Mouse (Mus musculus) ES-E14 (cell line): ENCODE measurements at regions not wholly inside any gene's neighbourhood (a gene's known extent, or its start where the extent isn't known, plus 50 kb on each side); places are given as distances from the start of the nearest gene placed in this dataset.

Experiments used
- DNase-seq: peaks from one replicate; pipeline ENCODE4 v3.0.0-alpha.2; 2013; ENCODE audit warnings: low read depth, low spot score
- H3K27ac ChIP-seq: 2 replicates; pipeline ENCODE4 v1.5.1; 2012; ENCODE audit warnings: low read depth, mild to moderate bottlenecking, low read length, moderate library complexity, mixed read lengths; ENCODE audit not compliant: poor library complexity, insufficient read depth, severe bottlenecking
- H3K36me3 ChIP-seq: 2 replicates; pipeline ENCODE4 v1.6.1; 2012; ENCODE audit warnings: mild to moderate bottlenecking, low read length, moderate library complexity, mixed read lengths; ENCODE audit not compliant: control insufficient read depth, poor library complexity, insufficient read depth, severe bottlenecking
- H3K4me1 ChIP-seq, 2 experiments: fragments of 150-350 bp in 1 of 2; sonication (generic) in 1 of 2; 2 replicates each; pipeline ENCODE4 v1.6.1; 2012; ENCODE audit warnings: low read length in 2 of 2, mild to moderate bottlenecking in 1 of 2, mixed read lengths in 1 of 2; ENCODE audit not compliant: control insufficient read depth in 2 of 2, insufficient read depth in 2 of 2, poor library complexity in 1 of 2
- H3K4me3 ChIP-seq, 2 experiments: fragments of 150-350 bp in 1 of 2; sonication (generic) in 1 of 2; 2 replicates each; pipeline ENCODE4 v1.5.1; 2012; ENCODE audit warnings: low read length in 2 of 2, low read depth in 1 of 2, mild to moderate bottlenecking in 1 of 2, mixed read lengths in 1 of 2; ENCODE audit not compliant: insufficient read depth in 1 of 2, poor library complexity in 1 of 2, severe bottlenecking in 1 of 2
- H3K9ac ChIP-seq: 2 replicates; pipeline ENCODE4 v1.6.1; 2012; ENCODE audit warnings: low read depth, mild to moderate bottlenecking, low read length, mixed read lengths; ENCODE audit not compliant: poor library complexity, insufficient read depth, severe bottlenecking
- H3K9me3 ChIP-seq: fragments of 150-350 bp; sonication (generic); 2 replicates; pipeline ENCODE4 v1.6.1; 2012; ENCODE audit warnings: low read depth, mild to moderate bottlenecking, low read length; ENCODE audit not compliant: control insufficient read depth, insufficient read depth
- CHD2 ChIP-seq: IDR thresholded peaks from 2 replicates; pipeline ENCODE4 v1.6.1; 2014; ENCODE audit warnings: mild to moderate bottlenecking, low read depth, low read length, inconsistent platforms
- HCFC1 ChIP-seq: IDR thresholded peaks from 2 replicates; pipeline ENCODE4 v1.6.1; 2012; ENCODE audit warnings: low read length, inconsistent platforms, borderline replicate concordance; ENCODE audit not compliant: insufficient read depth
- MAFK ChIP-seq: IDR thresholded peaks from 2 replicates; pipeline ENCODE4 v1.6.1; 2014; ENCODE audit warnings: mild to moderate bottlenecking, low read depth, low read length, inconsistent platforms; ENCODE audit not compliant: insufficient read depth
- ZC3H11A ChIP-seq: IDR thresholded peaks from 2 replicates; pipeline ENCODE4 v1.6.1; 2012; ENCODE audit warnings: low read depth, mild to moderate bottlenecking, inconsistent platforms, low read length, borderline replicate concordance
- ZNF384 ChIP-seq: IDR thresholded peaks from 2 replicates; pipeline ENCODE4 v1.6.1; 2012; ENCODE audit warnings: low read depth, low read length, inconsistent platforms
- in situ Hi-C, 2 experiments: fragments of 600-800 bp; cut with MboI; formaldehyde crosslinking; loops; one replicate each; pipeline ENCODE4 v1.15.1; 2025; ENCODE audit warnings: low sequenced_read_pairs in 2 of 2, inconsistent platforms in 1 of 2; ENCODE audit not compliant: unreplicated experiment in 2 of 2

DNA sequence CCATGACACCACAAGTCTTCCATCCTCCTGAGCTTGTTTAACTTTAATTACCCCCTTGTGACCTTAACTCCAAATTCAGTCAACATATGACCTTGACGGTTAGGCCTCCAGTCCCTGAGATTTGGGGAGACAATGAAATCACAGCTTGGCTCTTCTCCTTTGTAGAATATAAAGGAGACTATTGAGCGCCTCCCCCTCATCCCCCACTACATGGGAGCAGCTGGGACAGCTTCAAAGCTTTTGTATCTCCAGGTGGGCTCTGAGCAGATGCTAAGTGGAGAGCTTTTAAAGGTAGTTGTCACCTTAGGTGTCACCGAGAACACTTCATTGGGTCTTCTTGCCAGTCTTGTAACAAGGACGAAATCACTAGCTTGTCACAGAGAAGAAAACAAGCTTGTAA, 82.7 kb upstream of the Bod1 start:
- no peak for DNase-seq
- no peak overlapping the region for H3K4me3 ChIP-seq
- in situ Hi-C loops: no loop called here
- no peak overlapping the region for H3K27ac ChIP-seq
- H3K36me3 ChIP-seq: no peaks in the 10 kb centered on the region
- H3K9me3 ChIP-seq: no peaks in the 10 kb centered on the region
- H3K4me1 ChIP-seq: peaks cover 0 to 5% of the 10 kb centered on the region in 2 experiments; a peak in 3 of 4 replicates
- TF ChIP-seq HCFC1 (no peak), MAFK (no peak), ZC3H11A (no peak), ZNF384 (no peak), CHD2 (no peak)
- no peak overlapping the region for H3K9ac ChIP-seq

DNA sequence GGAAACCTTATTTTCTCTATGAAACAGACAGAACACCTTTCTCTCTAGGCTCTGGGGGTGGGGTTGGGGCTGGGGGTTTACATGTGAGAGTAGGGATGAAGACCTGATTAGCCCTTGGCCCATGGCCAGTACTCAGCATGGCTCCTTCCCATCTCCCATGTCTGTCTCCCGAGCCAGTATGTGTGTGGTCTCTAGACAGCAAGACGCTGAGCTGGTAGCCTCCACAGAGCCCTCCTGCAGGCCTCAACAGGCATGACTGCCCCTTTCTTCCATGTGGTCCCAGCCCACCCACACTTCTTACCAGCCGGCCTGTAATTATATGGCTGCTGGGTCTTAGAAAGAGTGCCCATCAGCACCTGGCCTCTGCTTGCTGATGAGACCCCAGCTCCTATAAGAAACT, 84.2 kb upstream of the Bod1 start:
- in situ Hi-C loops: no loop called here
- Histone ChIP-seq H3K9me3 (no peaks in the 10 kb centered on the region), H3K9ac (no peak overlapping the region), H3K36me3 (no peaks in the 10 kb centered on the region), H3K4me1 (peaks cover 0 to 5% of the 10 kb centered on the region in 2 experiments; a peak in 3 of 4 replicates), H3K27ac (no peak overlapping the region), H3K4me3 (no peak overlapping the region)
- TF ChIP-seq ZNF384 (no peak), CHD2 (no peak), ZC3H11A (no peak), HCFC1 (no peak), MAFK (no peak)
- no peak for DNase-seq

DNA sequence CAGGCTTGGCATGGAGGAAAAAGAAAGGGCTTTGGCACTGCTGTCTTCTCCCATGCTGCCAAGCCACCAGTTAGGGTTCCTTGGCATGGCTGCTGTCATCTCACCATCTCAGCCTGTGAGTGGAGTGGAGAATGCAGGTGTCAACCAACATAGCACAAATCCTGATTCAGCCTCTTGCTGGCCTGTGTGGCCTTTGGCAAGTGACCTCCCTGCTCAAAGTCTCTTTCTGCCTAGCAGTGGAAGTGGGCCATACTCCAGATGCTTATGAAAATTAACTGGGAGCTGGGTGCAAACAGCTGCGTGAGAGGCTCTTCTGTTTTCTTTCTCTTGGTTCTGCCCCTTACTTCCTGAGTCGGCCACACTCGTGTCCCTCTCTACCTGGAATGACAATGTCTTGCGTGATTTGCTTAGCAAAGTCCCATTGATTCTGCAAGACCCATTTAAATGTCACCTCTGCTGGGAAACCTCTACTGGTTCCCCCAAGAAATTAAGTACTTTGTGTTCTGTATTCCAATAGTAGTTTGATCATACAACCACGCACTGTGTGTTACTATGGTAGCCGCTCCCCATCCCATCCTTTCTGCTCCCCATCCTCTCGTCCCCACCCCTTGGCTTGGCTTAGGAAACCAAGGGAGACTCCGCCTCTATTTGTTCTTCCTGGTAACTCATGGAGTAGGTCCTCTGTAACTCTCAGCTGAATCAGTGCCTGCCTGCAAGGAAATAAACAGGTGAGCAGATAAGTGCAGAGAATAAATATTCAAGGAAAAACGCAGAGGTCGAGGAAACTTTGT, 84.9 kb upstream of the Bod1 start:
- Histone ChIP-seq H3K4me1 (peaks cover 0 to 5% of the 10 kb centered on the region in 2 experiments; a peak in 2 of 4 replicates), H3K36me3 (no peaks in the 10 kb centered on the region), H3K9me3 (no peaks in the 10 kb centered on the region), H3K9ac (no peak overlapping the region), H3K27ac (no peak overlapping the region), H3K4me3 (no peak overlapping the region)
- in situ Hi-C loops: no loop called here
- no peak for DNase-seq
- TF ChIP-seq MAFK: no peak
- TF ChIP-seq CHD2: no peak

DNA sequence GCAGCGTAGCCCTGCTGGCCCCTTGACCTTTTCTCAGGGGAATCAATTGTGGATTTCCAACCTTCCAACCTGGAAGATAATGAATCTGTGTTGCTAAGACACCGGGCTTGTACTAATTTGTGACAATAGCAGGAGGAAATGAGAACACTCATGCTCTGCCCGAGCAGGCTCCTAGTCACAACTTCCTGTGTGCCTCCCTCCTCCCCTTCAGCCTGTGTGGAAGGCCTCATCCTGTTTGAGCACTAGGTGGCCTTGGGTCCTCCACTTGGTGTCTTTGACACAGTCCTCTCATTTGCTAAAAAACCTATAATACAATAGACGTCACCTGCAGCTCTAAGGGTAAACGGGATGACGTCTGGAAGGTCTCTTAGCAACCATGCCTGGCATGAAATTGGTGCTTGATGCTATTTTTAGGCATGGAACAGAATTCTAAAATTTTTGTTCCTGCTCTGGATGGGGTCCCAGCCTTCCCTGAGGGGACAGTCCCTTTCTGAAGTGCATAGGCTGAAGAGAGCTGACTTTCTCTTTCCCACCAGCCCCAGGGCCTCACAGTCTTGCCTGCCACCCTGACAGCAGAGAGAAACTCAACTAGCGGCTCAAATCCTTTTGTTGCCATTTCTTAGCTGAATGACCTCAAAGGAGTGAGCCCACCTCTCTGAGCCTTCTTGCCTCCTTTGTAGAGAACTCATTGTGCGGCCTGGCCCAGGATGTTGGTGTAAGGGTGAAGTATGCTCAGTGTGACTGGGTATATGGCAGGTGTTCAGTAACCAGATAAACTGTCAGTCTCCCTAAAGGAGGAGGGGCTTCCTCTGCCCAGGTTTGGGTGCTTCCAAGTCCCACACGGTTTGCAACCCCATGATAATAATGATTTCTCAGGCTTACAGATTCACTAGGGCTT, 88.4 kb upstream of the Bod1 start:
- TF ChIP-seq ZNF384: no peak
- in situ Hi-C loops: no loop called here
- peaks cover 0 to 2% of the 10 kb centered on the region in 2 experiments; a peak in 1 of 4 replicates for H3K4me1 ChIP-seq
- no peaks in the 10 kb centered on the region for H3K36me3 ChIP-seq
- H3K4me3 ChIP-seq: no peak overlapping the region
- H3K9ac ChIP-seq: no peak overlapping the region
- H3K27ac ChIP-seq: no peak overlapping the region
- H3K9me3 ChIP-seq: no peaks in the 10 kb centered on the region
- DNase-seq: no peak
